Mouse (Mus musculus): ENCODE measurements at regions not wholly inside any gene's neighbourhood (a gene's known extent, or its start where the extent isn't known, plus 50 kb on each side); places are given as distances from the start of the nearest gene placed in this dataset.

DNA sequence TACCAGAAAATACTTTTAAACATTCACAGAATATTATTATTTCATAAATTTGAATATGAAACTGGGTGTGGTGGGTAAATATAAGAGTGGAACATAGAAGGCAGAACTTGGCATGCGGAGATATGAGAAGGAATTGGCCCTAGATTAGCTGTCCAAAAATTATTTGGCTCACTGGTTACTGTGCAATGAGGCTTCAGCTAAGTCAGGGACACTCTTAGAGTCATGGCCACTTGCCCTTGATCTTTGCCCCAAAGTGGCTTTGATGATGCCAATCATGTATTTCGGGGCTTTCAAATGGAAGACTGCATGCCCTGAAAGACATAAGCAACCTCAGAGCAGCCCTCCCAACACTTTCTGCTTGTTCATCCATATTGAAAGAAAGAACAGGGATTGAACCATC lies 76.9 kb downstream of the Pxdc1 start:
- DNase-seq (ENCODE audit: extremely low spot score in 1 of 2, low spot score in 2 of 2) = no peak
- intact Hi-C loops (cut with DNase I) = no loop called here

DNA sequence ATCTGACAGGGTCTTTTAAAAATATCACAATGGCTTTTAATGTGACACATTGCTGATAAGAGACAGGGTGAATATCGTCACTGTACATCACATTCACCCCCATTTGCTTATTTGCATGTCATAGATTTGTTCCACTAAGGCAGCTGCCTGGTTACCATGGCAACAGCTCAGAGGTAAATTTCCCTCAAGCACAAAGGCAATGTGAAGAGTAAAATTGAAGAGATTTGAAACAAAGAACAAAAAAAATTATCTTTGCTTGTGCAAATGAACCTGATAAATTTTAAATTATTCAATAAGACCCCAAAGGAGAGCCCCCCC lies 77.3 kb downstream of the Pxdc1 start:
- DNase-seq (ENCODE audit: extremely low spot score in 1 of 2, low spot score in 2 of 2) = peak; percentile 34 to 66

GRCm38 (mm10) chr13:34575179-34575996 lies 77.9 kb downstream of the Pxdc1 start:
- intact Hi-C loops (cut with DNase I) = no loop called here
- DNase-seq (ENCODE audit: extremely low spot score in 1 of 2, low spot score in 2 of 2) = peak in 1 of 2 experiments; percentile 8

More for the DNA sequence above, 77.3 kb downstream of the Pxdc1 start:
- intact Hi-C loops (cut with DNase I) = no loop called here

DNA sequence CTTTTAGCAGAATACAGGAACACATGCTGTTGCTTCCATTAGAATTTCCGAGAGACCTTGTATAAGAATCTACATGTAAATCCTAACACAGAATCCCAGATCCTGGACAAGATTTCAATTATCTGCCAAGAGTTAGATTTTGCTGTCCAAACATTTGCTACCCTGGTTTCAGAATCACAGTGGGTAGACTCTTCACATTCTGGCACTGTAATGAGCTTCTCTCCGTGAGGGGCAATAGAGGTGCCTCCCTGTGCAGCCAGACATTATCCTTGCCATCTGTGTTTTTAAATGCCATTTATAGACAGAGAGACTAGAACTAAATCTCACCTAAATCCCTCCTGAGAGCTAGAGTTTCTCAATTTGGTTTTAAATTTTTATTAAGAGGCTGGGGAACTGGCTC lies 84.0 kb downstream of the Pxdc1 start:
- intact Hi-C loops (cut with DNase I) = no loop called here
- no peak for DNase-seq (ENCODE audit: extremely low spot score in 1 of 2, low spot score in 2 of 2)

- no peak for DNase-seq (ENCODE audit: extremely low spot score in 1 of 2, low spot score in 2 of 2)
- intact Hi-C loops (cut with DNase I) = no loop called here
Observed at GRCm38 (mm10) chr13:34566687-34567086, 86.6 kb downstream of the Pxdc1 start.

DNA sequence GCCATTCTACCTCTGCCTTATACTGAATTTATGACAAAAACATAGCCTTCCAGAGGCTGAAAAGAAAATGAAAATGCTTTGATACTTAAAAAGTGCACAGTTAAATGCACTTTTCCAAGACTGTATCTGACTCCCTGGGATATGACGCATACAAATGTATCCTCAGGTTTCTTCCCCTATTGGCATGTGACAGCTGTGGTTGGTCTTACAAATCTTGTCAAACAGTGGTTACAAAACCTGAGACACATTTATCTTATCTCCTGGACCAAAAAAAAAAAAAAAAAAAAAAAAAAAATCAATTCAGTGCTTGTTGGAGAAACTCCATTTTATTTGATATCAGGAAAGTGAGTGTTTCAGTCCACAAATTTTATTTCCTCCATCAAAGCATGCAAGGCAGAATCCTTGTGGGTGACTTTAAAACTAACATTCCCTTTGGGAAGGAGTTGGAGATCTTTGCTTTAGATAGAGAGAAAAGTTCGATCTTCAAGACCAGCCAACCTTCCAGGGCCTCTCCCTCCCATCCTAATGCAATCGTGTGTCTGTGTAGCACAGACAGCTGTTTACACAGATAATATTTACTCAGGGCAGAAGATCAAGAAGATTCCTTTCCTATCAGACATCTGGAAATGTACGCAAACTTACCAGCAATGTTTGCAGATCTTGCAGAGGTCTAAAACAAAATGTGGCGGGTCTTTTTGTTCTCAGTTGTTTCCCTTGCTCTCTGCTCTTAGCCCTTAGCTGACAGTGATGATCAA lies 103.0 kb downstream of the Pxdc1 start:
- no peak for DNase-seq (ENCODE audit: extremely low spot score in 1 of 2, low spot score in 2 of 2)
- intact Hi-C loops (cut with DNase I) = no loop called here

DNA sequence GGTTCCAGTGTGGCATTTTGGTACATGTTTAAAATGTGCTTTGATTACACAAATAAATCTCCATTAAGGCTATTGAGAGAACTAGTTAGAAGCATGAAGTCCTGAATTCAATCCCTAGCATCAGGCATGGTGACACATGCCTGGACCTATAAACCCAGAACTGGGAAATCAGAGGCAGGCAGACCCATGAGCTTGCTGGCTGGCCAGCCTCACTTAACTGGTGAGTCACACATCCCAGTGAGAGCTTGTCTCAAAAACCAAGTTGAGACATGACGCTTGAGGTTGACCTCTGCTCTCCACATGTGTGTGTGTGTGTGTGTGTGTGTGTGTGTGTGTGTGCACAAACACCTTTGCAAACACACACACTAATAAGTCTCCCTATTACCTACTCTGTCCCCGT lies 112.6 kb downstream of the Pxdc1 start:
- DNase-seq (ENCODE audit: extremely low spot score in 1 of 2, low spot score in 2 of 2) = no peak
- intact Hi-C loops (cut with DNase I) = no loop called here

GRCm38 (mm10) chr13:34533896-34534295 lies 119.4 kb downstream of the Pxdc1 start:
- DNase-seq (ENCODE audit: extremely low spot score in 1 of 2, low spot score in 2 of 2) = no peak
- intact Hi-C loops (cut with DNase I) = no loop called here

GRCm38 (mm10) chr13:34511332-34511731 lies 142.0 kb downstream of the Pxdc1 start:
- intact Hi-C loops (cut with DNase I) = no loop called here
- DNase-seq (ENCODE audit: extremely low spot score in 1 of 2, low spot score in 2 of 2) = no peak

DNA sequence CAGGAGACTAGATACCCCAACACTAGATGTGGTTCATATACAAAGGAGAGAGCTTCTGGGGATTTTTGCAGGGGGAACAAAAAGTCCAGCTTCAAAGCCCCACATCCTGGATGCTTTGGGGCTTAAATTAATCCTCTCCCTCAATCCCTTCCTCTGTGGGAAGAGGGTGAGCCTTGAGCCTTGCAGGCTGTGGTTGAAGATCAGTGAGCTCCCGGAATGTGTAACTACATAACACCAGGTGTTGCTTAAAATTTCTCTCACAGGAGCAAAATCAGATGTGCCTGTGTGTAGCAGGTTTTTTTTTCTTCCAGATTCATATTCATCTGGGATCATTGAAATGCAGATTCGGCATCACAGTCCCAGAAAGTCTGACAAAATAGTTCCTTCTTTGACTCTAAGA lies 146.1 kb downstream of the Pxdc1 start:
- intact Hi-C loops (cut with DNase I) = no loop called here

GRCm38 (mm10) chr13:34505861-34506260 lies 147.4 kb downstream of the Pxdc1 start:
- intact Hi-C loops (cut with DNase I) = no loop called here
- DNase-seq (ENCODE audit: extremely low spot score in 1 of 2, low spot score in 2 of 2) = no peak

More for the DNA sequence above, 146.1 kb downstream of the Pxdc1 start:
- no peak for DNase-seq (ENCODE audit: extremely low spot score in 1 of 2, low spot score in 2 of 2)

DNA sequence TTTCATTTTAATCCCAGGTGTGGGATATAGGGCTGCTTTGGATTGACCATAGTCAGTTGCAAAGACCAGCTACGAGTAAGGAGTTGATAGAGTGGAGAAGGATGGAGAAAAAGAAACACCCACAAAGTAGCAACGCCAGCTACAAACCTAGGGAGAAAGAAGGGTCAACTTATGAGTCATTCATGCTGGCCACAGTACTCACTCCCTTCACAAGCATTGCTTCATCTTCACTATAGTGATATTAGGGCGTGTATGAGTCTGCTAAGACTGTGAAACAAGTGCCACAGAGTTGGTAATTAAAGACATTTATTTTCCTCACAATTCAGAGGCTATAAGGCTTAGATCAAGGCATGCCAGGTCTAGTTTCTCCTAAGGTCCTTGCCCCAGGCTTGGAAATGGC lies 148.4 kb downstream of the Pxdc1 start:
- intact Hi-C loops (cut with DNase I) = no loop called here
- DNase-seq (ENCODE audit: extremely low spot score in 1 of 2, low spot score in 2 of 2) = no peak

GRCm38 (mm10) chr13:34498910-34499309 lies 153.9 kb upstream of the Slc22a23 start:
- DNase-seq (ENCODE audit: extremely low spot score in 1 of 2, low spot score in 2 of 2) = no peak
- intact Hi-C loops (cut with DNase I) = no loop called here

- intact Hi-C loops (cut with DNase I) = no loop called here
- no peak for DNase-seq (ENCODE audit: extremely low spot score in 1 of 2, low spot score in 2 of 2)
Observed at GRCm38 (mm10) chr13:34497667-34498066, 152.7 kb upstream of the Slc22a23 start.

GRCm38 (mm10) chr13:34484831-34485230 lies 139.8 kb upstream of the Slc22a23 start:
- intact Hi-C loops (cut with DNase I) = no loop called here
- DNase-seq (ENCODE audit: extremely low spot score in 1 of 2, low spot score in 2 of 2) = no peak

- intact Hi-C loops (cut with DNase I) = no loop called here
- DNase-seq (ENCODE audit: extremely low spot score in 1 of 2, low spot score in 2 of 2) = peak in 1 of 2 experiments; percentile 3
Observed at GRCm38 (mm10) chr13:34481461-34481860, 136.5 kb upstream of the Slc22a23 start.

DNA sequence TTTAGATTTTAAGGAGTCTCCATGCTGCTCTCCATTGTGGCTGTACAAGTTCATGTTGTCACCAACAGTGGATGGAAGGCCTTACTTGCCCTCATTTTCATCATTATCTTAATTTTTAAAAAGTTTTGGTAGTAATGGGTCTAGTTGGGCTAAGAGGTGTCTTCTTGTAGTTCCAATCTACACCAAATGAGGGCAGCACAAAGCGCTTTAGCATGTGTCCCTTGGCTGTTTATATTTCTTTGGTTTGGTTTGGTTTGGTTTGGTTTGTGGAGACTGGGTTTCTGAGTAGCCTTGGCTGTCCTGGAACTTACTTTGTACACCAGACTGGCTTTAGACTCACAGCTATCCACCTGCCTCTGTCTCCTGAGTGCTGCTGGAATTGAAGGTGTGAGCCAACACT lies 125.4 kb upstream of the Slc22a23 start:
- no peak for DNase-seq (ENCODE audit: extremely low spot score in 1 of 2, low spot score in 2 of 2)
- intact Hi-C loops (cut with DNase I) = no loop called here

- DNase-seq (ENCODE audit: extremely low spot score in 1 of 2, low spot score in 2 of 2) = peak; percentile 8 to 76
- intact Hi-C loops (cut with DNase I) = no loop called here
Observed at GRCm38 (mm10) chr13:34469568-34469967, 124.6 kb upstream of the Slc22a23 start.

DNA sequence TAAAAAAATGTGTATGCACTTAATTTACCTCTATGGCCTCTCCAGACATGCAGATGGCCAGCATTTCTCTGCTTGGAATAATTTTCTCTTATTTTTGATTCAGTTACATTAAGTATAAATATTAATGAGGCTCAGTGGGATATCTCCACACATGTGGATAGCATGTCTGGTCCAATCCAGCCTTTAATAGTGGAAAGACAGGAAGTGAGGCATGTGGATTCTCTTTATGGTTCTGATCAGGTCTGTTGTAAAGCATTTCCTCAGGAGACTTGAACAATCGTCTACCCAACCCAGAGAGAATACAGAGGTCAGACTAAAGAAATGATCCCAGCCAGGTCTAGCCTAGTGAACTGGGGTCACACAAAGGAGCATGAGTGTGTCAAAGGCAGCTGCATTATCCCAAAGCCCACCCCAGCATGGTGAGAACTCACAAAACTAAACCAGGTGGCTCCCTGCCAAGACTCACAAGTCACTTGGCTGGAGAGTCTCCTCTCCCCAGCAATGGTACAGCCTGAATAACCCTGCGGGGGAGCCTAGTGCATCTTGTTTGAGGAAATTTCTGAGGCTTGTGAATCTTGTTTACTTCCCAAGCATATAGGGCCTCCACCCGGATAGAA lies 123.3 kb upstream of the Slc22a23 start:
- DNase-seq (ENCODE audit: extremely low spot score in 1 of 2, low spot score in 2 of 2) = peak in 1 of 2 experiments; percentile 46
- intact Hi-C loops (cut with DNase I) = no loop called here

DNA sequence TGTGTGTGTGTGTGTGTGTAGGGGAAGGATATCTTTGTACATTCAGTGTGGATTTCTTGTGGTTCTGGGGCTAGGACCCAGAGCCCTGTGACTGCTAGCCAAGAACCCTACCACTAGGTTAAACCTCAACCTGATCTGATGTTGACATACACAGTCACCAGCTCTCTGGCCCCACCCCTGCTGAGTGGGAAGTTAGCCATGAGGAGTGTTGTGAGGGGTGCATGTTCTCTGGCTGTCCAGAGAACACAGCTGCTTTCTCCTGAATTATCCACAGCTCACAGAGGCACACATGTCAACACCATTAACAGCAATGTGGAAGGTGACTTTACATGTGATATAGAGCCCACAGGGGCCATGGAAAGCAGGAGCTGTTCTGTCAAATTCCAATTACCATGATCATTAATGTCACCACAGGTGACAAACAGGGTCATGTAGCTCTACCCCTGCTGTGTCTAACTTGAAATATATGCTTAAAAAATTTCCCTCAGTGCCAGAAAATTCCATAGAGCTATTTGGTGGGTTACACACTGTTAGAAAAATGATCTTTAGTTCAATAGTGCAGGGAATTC lies 121.0 kb upstream of the Slc22a23 start:
- intact Hi-C loops (cut with DNase I) = no loop called here
- DNase-seq (ENCODE audit: extremely low spot score in 1 of 2, low spot score in 2 of 2) = no peak
